Mouse (Mus musculus) MEL (cell line): ENCODE measurements around the gene Llgl1. TPM values are rescaled to one million over a fixed set of nuclear protein-coding genes. Genes with fewer than 3 reads are reported as not detected.

Source experiments
- DNase-seq: peaks from one replicate; pipeline ENCODE4 v3.0.0; 2011; ENCODE audit warnings: low read depth, low spot score
- H3K27ac ChIP-seq: 2 replicates; pipeline ENCODE4 v1.5.1; 2012; ENCODE audit warnings: low read depth, mild to moderate bottlenecking, control low read depth, low read length, moderate library complexity; ENCODE audit not compliant: control insufficient read depth
- H3K27me3 ChIP-seq, 2 experiments: fragments of 150-350 bp in 1 of 2; sonication (generic) in 1 of 2; 2 replicates each; pipeline ENCODE4 v1.6.1; 2012; ENCODE audit warnings: low read length in 2 of 2, mild to moderate bottlenecking in 2 of 2, improper control_type of control experiment in 1 of 2, moderate library complexity in 1 of 2; ENCODE audit not compliant: insufficient read depth in 2 of 2, control insufficient read depth in 1 of 2
- H3K36me3 ChIP-seq, 2 experiments: 2 replicates each; pipeline ENCODE4 v1.6.1; 2012 to 2014; ENCODE audit warnings: low read length in 2 of 2, improper control_type of control experiment in 1 of 2, inconsistent platforms in 1 of 2, mild to moderate bottlenecking in 1 of 2; ENCODE audit not compliant: insufficient read depth in 2 of 2, control insufficient read depth in 1 of 2
- H3K4me1 ChIP-seq, 2 experiments: fragments of 150-350 bp in 1 of 2; sonication (generic) in 1 of 2; 2 replicates each; pipeline ENCODE4 v1.6.1; 2012; ENCODE audit warnings: low read length in 2 of 2, improper control_type of control experiment in 1 of 2, mild to moderate bottlenecking in 1 of 2; ENCODE audit not compliant: insufficient read depth in 2 of 2, control insufficient read depth in 1 of 2
- H3K4me3 ChIP-seq, 2 experiments: fragments of 150-350 bp in 1 of 2; sonication (generic) in 1 of 2; 2 replicates each; pipeline ENCODE4 v1.5.1; 2012; ENCODE audit warnings: low read depth in 2 of 2, low read length in 2 of 2, mild to moderate bottlenecking in 2 of 2, moderate library complexity in 2 of 2, control low read depth in 1 of 2, improper control_type of control experiment in 1 of 2; ENCODE audit not compliant: control insufficient read depth in 1 of 2, insufficient read depth in 1 of 2
- H3K79me2 ChIP-seq: 2 replicates; pipeline ENCODE4 v1.6.1; 2012; ENCODE audit warnings: mild to moderate bottlenecking, low read length, moderate library complexity; ENCODE audit not compliant: control insufficient read depth, poor library complexity, insufficient read depth
- H3K9ac ChIP-seq: 2 replicates; pipeline ENCODE4 v1.6.1; 2012; ENCODE audit warnings: low read depth, mild to moderate bottlenecking, control low read depth, low read length, moderate library complexity; ENCODE audit not compliant: control insufficient read depth, poor library complexity, severe bottlenecking
- H3K9me3 ChIP-seq: fragments of 150-350 bp; sonication (generic); replicated peaks from 2 replicates; pipeline ENCODE4 v1.6.1; 2012; ENCODE audit warnings: mild to moderate bottlenecking, low read length, improper control_type of control experiment, moderate library complexity; ENCODE audit not compliant: insufficient read depth
- HCFC1 ChIP-seq: IDR thresholded peaks from 2 replicates; pipeline ENCODE4 v1.6.1; 2012; ENCODE audit warnings: low read depth, mild to moderate bottlenecking, inconsistent platforms, low read length, improper control_type of control experiment, moderate library complexity
- MAFK ChIP-seq: IDR thresholded peaks from 2 replicates; pipeline ENCODE4 v1.6.1; 2011; ENCODE audit warnings: low read depth, mild to moderate bottlenecking, low read length, improper control_type of control experiment, borderline replicate concordance
- MAX ChIP-seq: IDR thresholded peaks from 2 replicates; pipeline ENCODE4 v1.6.1; 2011; ENCODE audit warnings: low read length, improper control_type of control experiment
- MAZ ChIP-seq: IDR thresholded peaks from 2 replicates; pipeline ENCODE4 v1.6.1; 2012; ENCODE audit warnings: low read depth, mild to moderate bottlenecking, inconsistent platforms, low read length, improper control_type of control experiment
- MEF2A ChIP-seq: IDR thresholded peaks from 2 replicates; pipeline ENCODE4 v1.6.1; 2014; ENCODE audit warnings: low read depth, mild to moderate bottlenecking, inconsistent platforms, low read length, improper control_type of control experiment; ENCODE audit not compliant: poor library complexity, insufficient replicate concordance, severe bottlenecking; ENCODE audit errors: extremely low read depth
- MXI1 ChIP-seq: IDR thresholded peaks from 2 replicates; pipeline ENCODE4 v1.6.1; 2011; ENCODE audit warnings: mild to moderate bottlenecking, low read depth, low read length, improper control_type of control experiment
- MYB ChIP-seq: IDR thresholded peaks from 2 replicates; pipeline ENCODE4 v1.6.1; 2011; ENCODE audit warnings: mild to moderate bottlenecking, low read depth, low read length, improper control_type of control experiment
- MYC ChIP-seq: IDR thresholded peaks from 2 replicates; pipeline ENCODE4 v1.6.1; 2011; ENCODE audit warnings: low read depth, mild to moderate bottlenecking, low read length, improper control_type of control experiment, moderate library complexity
- NELFE ChIP-seq: IDR thresholded peaks from 2 replicates; pipeline ENCODE4 v1.6.1; 2011; ENCODE audit warnings: low read depth, low read length, improper control_type of control experiment
- POLR2A ChIP-seq, 2 experiments: IDR thresholded peaks; 2 replicates each; pipeline ENCODE4 v1.6.1; 2011 to 2012; ENCODE audit warnings: low read length in 2 of 2, mild to moderate bottlenecking in 2 of 2, control low read depth in 1 of 2, improper control_type of control experiment in 1 of 2, low read depth in 1 of 2, moderate library complexity in 1 of 2; ENCODE audit not compliant: control insufficient read depth in 1 of 2, insufficient read depth in 1 of 2, poor library complexity in 1 of 2
- POLR2AphosphoS2 ChIP-seq: IDR thresholded peaks from 2 replicates; pipeline ENCODE4 v1.6.1; 2011; ENCODE audit warnings: low read length, improper control_type of control experiment
- POLR2AphosphoS5 ChIP-seq: IDR thresholded peaks from 2 replicates; pipeline ENCODE4 v1.6.1; 2012; ENCODE audit warnings: low read depth, borderline replicate concordance, mild to moderate bottlenecking, inconsistent platforms, low read length, moderate library complexity, mixed read lengths
- RAD21 ChIP-seq: IDR thresholded peaks from 2 replicates; pipeline ENCODE4 v1.6.1; 2011; ENCODE audit warnings: mild to moderate bottlenecking, low read depth, low read length, improper control_type of control experiment
- RCOR1 ChIP-seq: IDR thresholded peaks from 2 replicates; pipeline ENCODE4 v1.6.1; 2012; ENCODE audit warnings: low read depth, mild to moderate bottlenecking, inconsistent platforms, low read length, improper control_type of control experiment
- SIN3A ChIP-seq: IDR thresholded peaks from 2 replicates; pipeline ENCODE4 v1.6.1; 2012; ENCODE audit warnings: low read length, improper control_type of control experiment, inconsistent platforms
- TAL1 ChIP-seq: IDR thresholded peaks from 2 replicates; pipeline ENCODE4 v1.6.1; 2012; ENCODE audit warnings: mild to moderate bottlenecking, inconsistent platforms, low read length, moderate library complexity, mixed read lengths
- TCF12 ChIP-seq: IDR thresholded peaks from 2 replicates; pipeline ENCODE4 v1.6.1; 2014; ENCODE audit warnings: low read depth, mild to moderate bottlenecking, inconsistent platforms, low read length, improper control_type of control experiment, moderate library complexity
- UBTF ChIP-seq: IDR thresholded peaks from 2 replicates; pipeline ENCODE4 v1.6.1; 2012; ENCODE audit warnings: low read depth, mild to moderate bottlenecking, inconsistent platforms, low read length, improper control_type of control experiment, moderate library complexity, borderline replicate concordance; ENCODE audit not compliant: insufficient read depth
- USF2 ChIP-seq, 2 experiments: IDR thresholded peaks; 2 replicates each; pipeline ENCODE4 v1.6.1; 2011 to 2012; ENCODE audit warnings: improper control_type of control experiment in 2 of 2, low read length in 2 of 2, borderline replicate concordance in 1 of 2, inconsistent platforms in 1 of 2, low read depth in 1 of 2, mild to moderate bottlenecking in 1 of 2; ENCODE audit not compliant: insufficient read depth in 1 of 2
- ZNF384 ChIP-seq: IDR thresholded peaks from 2 replicates; pipeline ENCODE4 v1.6.1; 2012; ENCODE audit warnings: low read depth, mild to moderate bottlenecking, inconsistent platforms, low read length, improper control_type of control experiment
- polyA plus RNA-seq, 2 experiments: library from polyadenylated mRNA; stranded (reverse) in 1 of 2; unstranded in 1 of 2; fragments of >175 nt in 1 of 2; fragments of >200 nt in 1 of 2; gene quantifications; 2 replicates each; pipeline versions ENCODE4 v1.2.1 to v1.2.4; 2012; ENCODE audit warnings: low replicate concordance in 2 of 2, low read depth in 1 of 2; ENCODE audit not compliant: insufficient read length in 2 of 2, insufficient read depth in 1 of 2, missing spikeins in 1 of 2
- total RNA-seq: library from RNA; depleted of rRNA; stranded (reverse); fragments of 300-350 nt; gene quantifications from 2 replicates; pipeline ENCODE4 v1.2.3, GENCODE M21; 2012

The Llgl1 gene
- total and polyA plus RNA-seq, 3 experiments = 9.3 to 23.9 TPM; not detected in 1

GRCm38 (mm10) chr11:60737450-60737849, 37.9 kb downstream of the Llgl1 start (continued):
- TF ChIP-seq MAFK = no peak

GRCm38 (mm10) chr11:60740321-60740720, 40.8 kb downstream of the Llgl1 start:
- H3K27me3 ChIP-seq = no peaks in the 10 kb centered on the region
- no peak overlapping the region for H3K9ac ChIP-seq
- H3K9me3 ChIP-seq = no peaks in the 10 kb centered on the region
- no peak overlapping the region for H3K27ac ChIP-seq
- TF ChIP-seq USF2 (IDR thresholded peaks at IDR 0.05; ENCODE audit: borderline replicate concordance in 1 of 2, insufficient read depth in 1 of 2, low read depth in 1 of 2, low read length in 2 of 2) (no peak), MEF2A (no peak), POLR2A (IDR thresholded peaks at IDR 0.05; ENCODE audit: control insufficient read depth in 1 of 2, insufficient read depth in 1 of 2, low read depth in 1 of 2, low read length in 2 of 2, poor library complexity in 1 of 2) (no peak), RAD21 (no peak), RCOR1 (no peak), MAX (no peak), TAL1 (no peak), SIN3A (no peak), POLR2AphosphoS2 (no peak), UBTF (no peak)
- TF ChIP-seq, all 39 proteins: peak for 0
- Histone ChIP-seq H3K4me3 (no peak overlapping the region), H3K36me3 (peaks cover 0 to 3% of the 10 kb centered on the region in 2 experiments; a peak in 2 of 4 replicates), H3K4me1 (no peaks in the 10 kb centered on the region), H3K79me2 (no peaks in the 10 kb centered on the region)
- no peak for DNase-seq

GRCm38 (mm10) chr11:60755570-60755969, 56.0 kb downstream of the Llgl1 start:
- Histone ChIP-seq H3K4me1 (no peaks in the 10 kb centered on the region), H3K4me3 (no peak overlapping the region), H3K27ac (no peak overlapping the region), H3K9me3 (no peaks in the 10 kb centered on the region), H3K27me3 (no peaks in the 10 kb centered on the region), H3K36me3 (peaks cover 0 to 11% of the 10 kb centered on the region in 2 experiments; a peak in 2 of 4 replicates), H3K9ac (no peak overlapping the region), H3K79me2 (no peaks in the 10 kb centered on the region)
- TF ChIP-seq ZNF384 = no peak
- TF ChIP-seq USF2 (IDR thresholded peaks at IDR 0.05; ENCODE audit: borderline replicate concordance in 1 of 2, insufficient read depth in 1 of 2, low read depth in 1 of 2, low read length in 2 of 2) = no peak
- no peak for TF ChIP-seq MAZ
- TF ChIP-seq TCF12 = no peak
- TF ChIP-seq POLR2AphosphoS5 = no peak
- no peak for TF ChIP-seq NELFE
- TF ChIP-seq MAFK = no peak
- no peak for TF ChIP-seq HCFC1
- TF ChIP-seq MYB = no peak
- TF ChIP-seq POLR2A (IDR thresholded peaks at IDR 0.05; ENCODE audit: control insufficient read depth in 1 of 2, insufficient read depth in 1 of 2, low read depth in 1 of 2, low read length in 2 of 2, poor library complexity in 1 of 2) = no peak
- no peak for TF ChIP-seq MYC
- no peak for TF ChIP-seq UBTF
- no peak for TF ChIP-seq MXI1
- no peak for DNase-seq
